Mouse (Mus musculus) embryonic facial prominence, embryonic 10.5 days (tissue): ENCODE measurements around the gene Mas1. TPM values are rescaled to one million over a fixed set of nuclear protein-coding genes. Genes with fewer than 3 reads are reported as not detected.
"Not testable (repeated sequence)": the region's sequence is repeated elsewhere in the genome, so short reads cannot be mapped to it uniquely, and the experiment has no call there.

Experiments
- DNase-seq: peaks from one replicate; pipeline ENCODE4 v3.0.0-alpha.2; 2017; ENCODE audit warnings: low spot score
- H3K27ac ChIP-seq: fragments of 300-500 bp; sonication (generic); replicated peaks from 2 replicates; pipeline ENCODE4 v1.5.1; 2016; ENCODE audit warnings: mild to moderate bottlenecking
- H3K27me3 ChIP-seq: fragments of 300-500 bp; sonication (generic); replicated peaks from 2 replicates; pipeline ENCODE4 v1.6.1; 2016; ENCODE audit warnings: low read depth, mild to moderate bottlenecking; ENCODE audit not compliant: poor library complexity, severe bottlenecking
- H3K36me3 ChIP-seq: fragments of 300-500 bp; sonication (generic); replicated peaks from 2 replicates; pipeline ENCODE4 v1.6.1; 2016; ENCODE audit warnings: mild to moderate bottlenecking, moderate library complexity
- H3K4me1 ChIP-seq: fragments of 300-500 bp; sonication (generic); 2 replicates; pipeline ENCODE4 v1.6.1; 2016
- H3K4me3 ChIP-seq: fragments of 300-500 bp; sonication (generic); 2 replicates; pipeline ENCODE4 v1.5.1; 2016; ENCODE audit warnings: mild to moderate bottlenecking, moderate library complexity
- H3K9me3 ChIP-seq: fragments of 300-500 bp; sonication (generic); 2 replicates; pipeline ENCODE4 v1.6.1; 2016; ENCODE audit warnings: mild to moderate bottlenecking
- WGBS: fragments of 180-500 bp; shearing (Covaris S2); methylation state at CpG from one replicate; pipeline ENCODE4 v1.1.7; 2016; 5-methylcytosine and 5-hydroxymethylcytosine counted together
- polyA plus RNA-seq: library from polyadenylated mRNA; unstranded; fragments of >200 nt; fragmentation: Nextera tagmentation; extraction: Ambion mirVana; gene quantifications from 2 replicates; pipeline ENCODE4 v1.2.1, GENCODE M21; 2016

Gene Mas1
- polyA plus RNA-seq, 1 experiment from 2014 or later = 0.72 TPM

DNA sequence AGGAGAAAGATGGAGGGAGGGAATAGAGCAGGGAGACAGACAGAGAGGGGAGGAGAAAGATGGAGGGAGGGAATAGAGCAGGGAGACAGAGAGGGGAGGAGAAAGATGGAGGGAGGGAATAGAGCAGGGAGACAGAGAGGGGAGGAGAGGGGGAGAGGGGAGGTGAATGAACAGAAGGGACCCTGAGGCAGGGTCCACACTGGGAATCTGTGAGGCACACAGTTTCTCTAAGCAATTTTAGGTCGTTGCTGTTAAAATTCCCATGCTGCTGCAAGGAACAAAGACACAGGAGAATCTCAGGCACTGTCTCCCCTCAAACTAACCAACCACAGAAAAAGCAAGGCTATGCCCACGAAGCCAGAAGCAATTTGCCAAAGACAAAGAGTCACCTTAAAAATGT lies 30.7 kb upstream of the Mas1 start:
- not testable (repeated sequence) for DNase-seq

DNA sequence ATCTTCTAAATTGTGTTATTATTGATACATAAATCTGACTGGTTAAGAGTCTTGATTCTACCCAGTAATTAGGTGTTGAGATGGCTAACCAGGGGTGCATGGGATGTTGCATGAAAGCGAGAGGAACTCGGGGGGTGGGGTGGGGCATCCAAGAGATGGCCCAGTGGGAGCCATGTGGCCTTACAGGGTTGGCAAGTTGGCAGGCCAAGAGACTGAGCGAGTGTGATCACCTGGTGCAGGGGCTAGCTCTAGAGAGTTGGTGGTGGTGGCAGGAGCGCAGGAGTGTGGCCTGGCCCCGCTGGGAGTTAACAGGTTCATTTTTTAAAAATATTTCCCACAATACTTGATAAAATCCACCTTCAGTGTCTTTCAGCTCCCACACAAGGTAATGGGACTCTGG lies 29.7 kb upstream of the Mas1 start:
- peaks cover 62% of the 10 kb centered on the region for H3K36me3 ChIP-seq
- H3K27me3 ChIP-seq = no peaks in the 10 kb centered on the region
- WGBS = 83% methylated on average over 5 of the region's 5 CpGs
- no peak for DNase-seq
- peak overlapping the region; percentile 6; the same call in 1 of the 2 replicates for H3K4me3 ChIP-seq
- H3K27ac ChIP-seq = peak overlapping the region; percentile 79
- H3K9me3 ChIP-seq = no peaks in the 10 kb centered on the region
- peaks cover 14% of the 10 kb centered on the region for H3K4me1 ChIP-seq

More for the DNA sequence above, 30.7 kb upstream of the Mas1 start:
- H3K4me3 ChIP-seq, H3K9me3 ChIP-seq, H3K27me3 ChIP-seq: not testable (repeated sequence)
- Histone ChIP-seq H3K36me3 (peaks cover 58% of the 10 kb centered on the region), H3K4me1 (peaks cover 21% of the 10 kb centered on the region), H3K27ac (peak overlapping the region; percentile 79)
- WGBS = 41% methylated on average over 2 of the region's 2 CpGs

DNA sequence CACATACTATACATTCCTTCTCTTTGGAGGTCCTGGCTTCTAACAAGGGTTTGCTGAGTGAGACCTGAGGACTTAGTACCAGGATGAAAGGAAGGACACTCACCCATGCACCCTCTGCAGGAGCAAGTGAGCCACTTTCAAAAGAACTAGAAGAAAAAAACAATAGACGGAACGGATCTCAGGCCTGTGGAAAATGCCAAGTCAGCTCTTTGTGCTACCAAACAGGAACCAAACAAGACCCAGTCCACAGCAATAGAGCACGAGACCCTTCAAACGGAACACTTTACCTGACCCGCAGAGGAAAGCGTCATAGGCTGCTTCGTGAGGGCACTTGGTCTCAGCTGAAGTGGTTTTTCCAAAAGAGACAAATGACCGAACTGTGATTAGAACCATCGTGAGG lies 24.1 kb upstream of the Mas1 start:
- H3K36me3 ChIP-seq = peaks cover 79% of the 10 kb centered on the region
- H3K4me1 ChIP-seq = peaks cover 9% of the 10 kb centered on the region
- 89% methylated on average over 9 of the region's 9 CpGs for WGBS
- no peak overlapping the region for H3K4me3 ChIP-seq
- no peaks in the 10 kb centered on the region for H3K27me3 ChIP-seq
- H3K27ac ChIP-seq = no peak overlapping the region
- no peak for DNase-seq
- H3K9me3 ChIP-seq = no peaks in the 10 kb centered on the region

DNA sequence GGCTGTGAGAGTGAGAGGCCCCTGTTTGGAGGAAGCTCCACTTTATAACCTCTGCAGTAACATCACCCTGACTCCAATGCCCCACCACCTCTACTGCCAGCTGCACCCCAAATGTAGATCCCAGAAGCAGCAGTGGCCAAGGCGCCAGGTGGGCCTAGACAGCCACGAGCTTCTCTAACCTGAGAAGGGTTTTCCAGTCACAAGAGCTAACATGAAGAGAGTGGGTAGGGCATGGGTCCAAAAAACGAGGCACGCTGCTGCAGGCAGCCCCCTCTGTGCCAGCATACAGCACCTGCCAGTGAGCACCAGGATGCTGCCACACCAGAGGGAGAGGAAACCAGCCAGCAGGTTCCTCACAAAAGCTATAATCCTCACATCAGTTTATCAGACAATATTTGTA lies 23.1 kb upstream of the Mas1 start:
- peaks cover 71% of the 10 kb centered on the region for H3K36me3 ChIP-seq
- WGBS = 92% methylated on average over 4 of the region's 4 CpGs
- H3K9me3 ChIP-seq = no peaks in the 10 kb centered on the region
- no peak overlapping the region for H3K4me3 ChIP-seq
- H3K4me1 ChIP-seq = peaks cover 8% of the 10 kb centered on the region
- no peak overlapping the region for H3K27ac ChIP-seq
- H3K27me3 ChIP-seq = no peaks in the 10 kb centered on the region
- DNase-seq = no peak

DNA sequence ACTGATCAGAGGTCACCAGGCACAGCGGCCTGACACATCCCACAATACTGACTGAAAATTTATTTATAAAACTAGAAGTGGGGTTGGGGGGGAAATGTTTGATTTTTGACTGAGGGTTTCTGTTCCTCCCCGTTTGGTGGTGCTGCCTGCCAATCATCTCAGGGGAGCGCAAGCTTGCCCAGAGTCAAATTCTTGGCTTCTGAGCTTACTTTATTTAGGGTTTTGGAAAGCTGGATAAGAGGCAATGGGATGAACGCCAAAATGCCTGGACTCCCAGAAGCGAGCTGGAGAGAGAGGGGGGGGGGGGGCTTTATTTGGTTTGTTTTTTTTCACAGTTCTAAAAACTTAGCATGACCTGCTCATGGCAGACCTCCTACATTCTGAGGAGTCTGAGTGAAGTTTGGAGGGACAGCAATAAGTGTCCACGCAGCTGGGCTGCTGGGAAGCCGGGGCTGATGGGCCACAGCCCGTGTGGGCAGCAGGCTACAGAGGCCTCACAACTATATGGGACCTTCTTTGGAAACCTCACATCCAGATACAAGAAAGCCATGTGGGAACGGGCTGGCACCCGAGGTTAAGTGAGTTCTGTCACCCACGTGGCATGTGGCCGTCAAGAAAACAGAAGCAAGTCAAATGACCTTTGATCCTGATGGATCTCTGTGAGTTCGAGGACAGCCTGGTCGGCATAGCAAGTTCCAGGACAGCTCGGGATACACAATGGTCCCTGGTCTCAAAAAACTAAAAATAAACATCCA lies 19.3 kb upstream of the Mas1 start:
- no peaks in the 10 kb centered on the region for H3K9me3 ChIP-seq
- H3K36me3 ChIP-seq = peaks cover 49% of the 10 kb centered on the region
- 83% methylated on average over 15 of the region's 15 CpGs for WGBS
- no peak for DNase-seq
- H3K27me3 ChIP-seq = no peaks in the 10 kb centered on the region
- no peak overlapping the region for H3K27ac ChIP-seq
- no peaks in the 10 kb centered on the region for H3K4me1 ChIP-seq
- no peak overlapping the region for H3K4me3 ChIP-seq

DNA sequence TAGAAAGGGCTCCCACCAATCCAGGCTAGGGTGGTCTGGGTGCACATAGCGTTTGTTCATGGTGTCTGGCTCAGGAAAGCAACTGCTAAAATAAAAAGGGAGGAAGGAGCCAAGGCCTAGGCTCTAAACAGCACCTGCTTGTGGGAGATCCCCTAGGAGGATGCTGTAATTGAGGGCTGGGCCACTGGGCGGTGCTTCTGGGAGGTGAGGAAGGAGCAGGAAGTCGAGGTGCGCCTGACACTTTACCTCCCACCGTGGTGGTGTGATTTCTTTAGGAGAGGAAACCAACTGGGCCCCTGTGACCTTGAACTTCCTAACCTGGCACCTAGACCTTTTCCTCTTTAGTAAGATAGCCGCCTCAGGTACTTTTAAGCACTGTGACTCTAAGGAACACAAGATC lies 18.7 kb upstream of the Mas1 start:
- DNase-seq = no peak
- Histone ChIP-seq H3K36me3 (peaks cover 43% of the 10 kb centered on the region), H3K27me3 (no peaks in the 10 kb centered on the region), H3K4me1 (no peaks in the 10 kb centered on the region), H3K9me3 (no peaks in the 10 kb centered on the region), H3K27ac (no peak overlapping the region), H3K4me3 (no peak overlapping the region)
- 37% methylated on average over 6 of the region's 6 CpGs for WGBS

DNA sequence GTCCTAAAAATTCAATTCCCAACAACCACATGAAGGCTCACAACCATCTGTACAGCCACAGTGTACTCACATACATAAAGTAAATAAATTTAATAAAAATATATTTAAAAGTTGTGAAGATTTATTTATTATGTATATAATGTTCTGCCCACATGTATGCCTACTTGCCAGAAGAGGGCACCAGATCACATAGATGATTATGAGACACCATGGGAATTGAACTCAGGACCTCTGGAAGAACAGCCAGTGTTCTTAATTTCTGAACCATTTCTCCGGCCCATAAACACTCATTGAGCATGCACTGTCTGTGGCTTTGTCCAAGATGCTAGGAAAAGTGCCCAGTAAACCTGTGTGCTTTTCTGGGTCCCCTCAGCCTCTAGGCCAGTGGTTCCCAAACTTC lies 13.3 kb upstream of the Mas1 start:
- Histone ChIP-seq H3K36me3 (no peaks in the 10 kb centered on the region), H3K4me1 (peaks cover 4% of the 10 kb centered on the region; the same call in 1 of the 2 replicates), H3K27me3 (0 out of 2 replicates have a peak, but pooled peaks cover 6% of the 10 kb centered on the region), H3K4me3 (no peak overlapping the region), H3K27ac (no peak overlapping the region), H3K9me3 (no peaks in the 10 kb centered on the region)
- 82% methylated on average over 1 of the region's 1 CpGs for WGBS
- no peak for DNase-seq

DNA sequence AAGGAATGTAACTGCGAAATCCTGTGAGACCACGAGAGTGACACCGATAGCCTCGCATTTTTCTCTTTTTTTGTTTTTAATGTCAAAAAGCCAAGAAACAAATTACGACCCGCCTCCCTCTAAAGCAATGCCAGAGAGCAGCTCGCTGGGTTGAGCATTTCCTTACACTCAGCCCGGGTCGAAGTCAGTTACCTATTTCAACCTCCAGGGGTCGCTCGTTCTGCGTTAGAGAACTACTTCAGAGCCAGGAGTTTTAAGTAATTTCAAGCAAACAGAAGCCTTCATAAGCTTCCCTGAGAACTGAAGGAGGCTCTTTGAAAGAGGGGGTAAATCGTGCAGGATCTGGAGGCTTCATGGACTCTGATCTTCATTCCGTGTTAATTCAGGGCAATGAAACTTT lies 12.2 kb upstream of the Mas1 start:
- H3K4me3 ChIP-seq = no peak overlapping the region
- 5% methylated on average over 14 of the region's 14 CpGs for WGBS
- peak; percentile 79 for DNase-seq
- H3K27ac ChIP-seq = no peak overlapping the region
- peaks cover 4% of the 10 kb centered on the region; the same call in 1 of the 2 replicates for H3K4me1 ChIP-seq
- no peaks in the 10 kb centered on the region for H3K36me3 ChIP-seq
- H3K27me3 ChIP-seq = 0 out of 2 replicates have a peak, but pooled peaks cover 6% of the 10 kb centered on the region
- no peaks in the 10 kb centered on the region for H3K9me3 ChIP-seq

DNA sequence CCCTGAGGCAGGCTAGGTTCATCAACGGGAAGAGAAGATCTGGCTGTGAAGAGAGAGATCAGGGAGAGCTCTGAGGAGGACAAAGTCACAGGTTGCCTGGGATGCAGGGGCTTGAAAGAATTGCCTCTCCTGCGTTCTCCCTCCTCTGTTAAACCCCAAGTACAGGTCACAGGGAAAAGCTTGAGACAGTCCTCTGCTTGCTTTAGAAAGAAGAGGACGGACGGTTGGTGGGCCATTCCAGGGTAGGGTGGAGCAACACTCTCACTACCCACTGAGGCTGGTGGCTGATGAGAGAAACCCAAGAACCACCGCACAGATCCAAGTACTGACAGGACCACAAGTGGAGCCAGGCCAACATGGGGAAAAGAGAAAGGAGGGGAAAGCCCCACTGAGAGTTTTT lies 7.8 kb upstream of the Mas1 start, which contains the start of gene Mrgprh:
Gene Mrgprh, plus strand, starts transcription at position 301 of the 400 bp plus-strand sequence.
- Histone ChIP-seq H3K36me3 (no peaks in the 10 kb centered on the region), H3K4me1 (peaks cover 29% of the 10 kb centered on the region), H3K9me3 (no peaks in the 10 kb centered on the region), H3K27ac (no peak within 1 kb of the TSS), H3K27me3 (peaks cover 17% of the 10 kb centered on the region; the same call in 1 of the 2 replicates), H3K4me3 (no peak within 1 kb of the TSS)
- 82% methylated on average over 5 of the region's 5 CpGs for WGBS
- DNase-seq = no peak

DNA sequence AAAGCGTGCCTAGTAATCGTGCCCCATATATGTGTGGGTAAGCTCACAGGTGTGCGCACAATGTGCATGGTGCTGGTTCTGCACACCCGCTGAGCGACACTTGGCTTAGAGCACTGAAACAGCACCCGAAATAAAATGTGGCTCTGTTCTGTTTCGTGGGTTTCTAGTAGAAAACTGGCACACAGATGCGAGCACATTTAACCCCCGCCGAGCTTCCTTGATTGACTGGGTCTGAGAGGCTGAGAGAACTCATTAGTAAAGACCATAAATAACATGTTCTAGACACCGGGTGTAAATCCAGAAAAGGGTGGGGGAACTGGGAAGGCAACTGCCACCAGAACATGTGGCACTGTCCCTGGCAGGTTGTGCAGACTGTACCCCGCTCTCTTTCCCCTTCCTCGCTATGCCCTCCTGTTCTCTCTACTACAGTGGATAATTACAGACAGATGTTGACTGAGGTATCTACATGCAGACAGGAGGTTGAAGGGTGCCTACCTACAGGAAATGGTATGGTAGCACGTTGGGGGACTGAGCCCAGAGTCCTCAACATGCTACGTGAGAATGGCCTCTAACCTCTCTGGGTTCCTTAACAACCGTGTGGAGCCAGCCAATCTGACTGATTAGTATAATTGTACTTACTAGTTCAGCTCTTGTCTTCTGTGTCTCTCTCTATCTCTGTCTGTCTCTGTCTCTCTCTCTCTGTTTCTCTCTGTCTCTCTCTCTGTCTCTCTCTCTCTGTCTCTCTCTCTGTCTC lies 4.5 kb upstream of the Mas1 start:
- H3K36me3 ChIP-seq = no peaks in the 10 kb centered on the region
- no peak overlapping the region for H3K4me3 ChIP-seq
- H3K4me1 ChIP-seq = peaks cover 53% of the 10 kb centered on the region
- DNase-seq = no peak
- 64% methylated on average over 16 of the region's 16 CpGs for WGBS
- no peak overlapping the region for H3K27ac ChIP-seq
- H3K9me3 ChIP-seq = no peaks in the 10 kb centered on the region
- peaks cover 13% of the 10 kb centered on the region; the same call in 1 of the 2 replicates for H3K27me3 ChIP-seq

DNA sequence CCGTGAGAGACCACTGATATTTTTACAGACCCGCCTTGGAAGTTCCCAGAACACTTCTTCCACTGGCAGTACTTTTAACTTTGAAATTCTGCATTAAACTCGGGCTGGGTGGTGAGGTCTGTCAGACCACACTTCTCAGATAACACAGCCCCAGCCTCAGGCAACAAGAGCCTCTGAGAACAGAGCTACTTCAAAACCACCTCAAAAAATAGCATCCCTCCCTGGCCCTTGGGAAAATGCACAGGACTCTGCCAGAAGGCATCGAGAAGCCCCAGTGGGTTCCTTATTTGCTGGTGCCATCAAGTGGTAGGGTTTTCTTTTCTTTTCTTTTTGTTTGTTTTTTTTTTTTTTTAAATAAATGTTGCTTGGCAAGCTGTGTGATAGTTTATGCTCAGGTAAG lies 697 bp upstream of the Mas1 start:
- no peak for DNase-seq
- Histone ChIP-seq H3K27ac (0 out of 2 replicates have a peak overlapping the region, but pooled peaks have one; percentile 44), H3K27me3 (peaks cover 13% of the 10 kb centered on the region; the same call in 1 of the 2 replicates), H3K9me3 (no peaks in the 10 kb centered on the region), H3K36me3 (no peaks in the 10 kb centered on the region), H3K4me3 (no peak overlapping the region), H3K4me1 (peaks cover 53% of the 10 kb centered on the region)
- WGBS = 29% methylated on average over 4 of the region's 4 CpGs

DNA sequence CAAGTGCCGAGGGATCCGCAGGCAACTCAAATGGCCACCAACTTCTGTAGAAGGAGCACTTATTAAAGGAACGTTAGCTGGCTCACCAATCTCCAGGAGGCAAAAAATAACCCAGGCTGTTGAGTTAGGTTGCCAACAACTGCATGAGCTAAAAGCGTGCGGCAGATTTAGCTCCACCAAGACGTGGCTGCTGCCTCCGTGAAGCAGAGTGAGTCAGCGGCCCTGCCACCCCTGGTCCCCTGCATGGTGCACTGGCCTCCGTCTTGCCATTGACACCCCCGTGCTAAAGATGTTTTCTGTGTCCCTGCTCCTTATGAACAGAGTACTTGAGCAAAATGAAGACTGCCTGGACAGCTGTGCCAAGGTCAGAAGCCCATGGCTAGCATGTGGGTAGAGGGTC lies 1.1 kb downstream of the Mas1 start:
- Histone ChIP-seq H3K4me1 (peaks cover 35% of the 10 kb centered on the region), H3K36me3 (no peaks in the 10 kb centered on the region), H3K4me3 (no peak overlapping the region), H3K9me3 (no peaks in the 10 kb centered on the region), H3K27ac (no peak overlapping the region), H3K27me3 (peaks cover 11% of the 10 kb centered on the region; the same call in 1 of the 2 replicates)
- no peak for DNase-seq
- WGBS = 85% methylated on average over 10 of the region's 10 CpGs
